Mouse (Mus musculus) lung, adult 18-20 months (tissue): ENCODE data around the gene Gm21627.
"Not testable (repeated sequence)": the region's sequence is repeated elsewhere in the genome, so short reads cannot be mapped to it uniquely, and the experiment has no call there.

Experiments used
- DNase-seq, 2 experiments: peaks; one replicate each; pipeline ENCODE4 v3.0.0; 2022; ENCODE audit warnings: mixed read lengths in 2 of 2

Gm21627 gene

DNA sequence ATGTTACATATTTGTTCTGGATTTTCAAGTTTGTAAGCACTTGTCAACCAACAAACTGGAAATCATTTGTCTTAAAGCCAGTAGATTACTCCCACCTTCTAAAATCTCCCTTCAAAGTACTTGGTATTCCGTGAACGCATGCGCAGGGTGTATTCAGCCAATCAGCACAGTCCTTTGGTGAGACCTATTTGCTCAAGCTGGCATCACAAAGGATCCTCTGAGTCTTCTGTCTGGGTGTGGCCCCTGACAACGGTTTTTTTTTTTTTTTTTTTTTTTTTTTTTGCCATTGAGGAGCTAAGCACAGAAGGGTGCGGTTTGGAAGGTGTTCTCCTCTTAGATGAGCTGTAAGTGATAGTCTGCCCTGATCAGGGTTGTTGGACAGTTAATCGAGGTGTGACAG lies at the start of gene Gm21627:
Gene Gm21627 (plus strand): TSS at position 301 of the 400 bp plus-strand sequence.
- not testable (repeated sequence) for DNase-seq
